10 mouse cellular contexts compared by ENCODE assay signal in the genomic region with DNA sequence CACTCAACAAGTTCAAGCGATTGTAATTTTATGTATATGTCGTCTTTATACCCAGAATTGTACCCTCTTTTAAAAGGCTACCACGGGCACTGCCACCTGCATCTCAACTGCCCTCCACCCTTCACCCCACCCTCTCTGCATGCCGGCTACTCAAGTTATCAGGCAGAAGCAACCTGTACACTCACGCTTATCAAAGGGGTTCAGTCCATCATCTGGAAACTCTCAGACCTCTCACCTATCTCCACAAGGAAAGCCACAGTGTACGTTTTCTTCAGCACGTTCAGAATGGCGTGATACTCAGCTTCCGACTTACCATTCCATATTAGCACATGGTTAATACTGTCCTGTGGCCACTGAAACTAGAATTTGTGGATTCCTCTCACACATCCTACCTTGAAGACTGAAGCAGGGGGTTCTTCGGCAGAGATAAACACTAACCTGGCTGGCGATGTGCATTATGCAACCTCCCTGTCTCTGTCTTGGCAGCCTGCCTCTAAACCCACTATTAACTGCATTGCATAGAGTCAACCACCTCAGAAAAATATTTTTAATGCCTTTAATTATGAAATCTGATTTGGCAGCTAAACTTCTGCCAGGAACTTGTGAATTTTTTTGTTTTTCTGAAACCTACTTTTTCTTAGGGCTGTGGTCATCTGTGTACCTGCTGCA. TPM values are rescaled to one million over a fixed set of nuclear protein-coding genes. Genes with fewer than 3 reads are reported as not detected.
DNase-seq lines count a peak whose midpoint lies in the region; ATAC-seq and TF ChIP-seq lines count a peak whose summit lies in the region.
"Had no signal": no experiment of that assay in that cellular context is flagged by ENCODE, and none has a peak within 500 bp of the region (broad histone marks: within the 10 kb centered on the region; RNA-seq: fewer than 3 reads in every experiment).

No protein-coding gene starts in this region.

- 72% methylated on average over 11 of the region's 11 CpGs for WGBS in heart, embryonic 10.5 days
- 69% methylated on average over 11 of the region's 11 CpGs for WGBS in liver, adult 2 months
- WGBS in forebrain, embryonic 12.5 days: 95% methylated on average over 11 of the region's 11 CpGs
- WGBS in hindbrain, postnatal 0 days: 89% methylated on average over 11 of the region's 11 CpGs
- WGBS in hindbrain, embryonic 16.5 days: 95% methylated on average over 11 of the region's 11 CpGs

- H3K36me3 ChIP-seq in heart, embryonic 10.5 days: peaks cover 33% of the 10 kb centered on the region
- H3K36me3 ChIP-seq in liver, adult 2 months (ENCODE audit: control insufficient read depth, insufficient read depth, low read length): peaks cover 24% of the 10 kb centered on the region
- 0 out of 2 replicates have a peak, but pooled peaks cover 5% of the 10 kb centered on the region for H3K36me3 ChIP-seq in forebrain, embryonic 12.5 days (replicated peaks)
- H3K36me3 ChIP-seq in hindbrain, postnatal 0 days (ENCODE audit: insufficient read depth, low read length): peaks cover 8% of the 10 kb centered on the region
- H3K36me3 ChIP-seq in hindbrain, embryonic 16.5 days (ENCODE audit: control insufficient read depth, insufficient read depth, low read length): peaks cover 5% of the 10 kb centered on the region

- no peak for ATAC-seq in forebrain, embryonic 12.5 days (ENCODE audit: low FRiP score)
- no peak for ATAC-seq in hindbrain, postnatal 0 days
- ATAC-seq in hindbrain, embryonic 16.5 days: no peak

- TF ChIP-seq POLR2A in liver, adult 2 months (IDR thresholded peaks at IDR 0.05; ENCODE audit: extremely low read depth, insufficient read depth, low read length): no peak

- H3K4me2 ChIP-seq in forebrain, embryonic 12.5 days: no peak overlapping the region
- no peak overlapping the region for H3K4me2 ChIP-seq in hindbrain, postnatal 0 days (ENCODE audit: low read depth, low read length)
- no peak overlapping the region for H3K4me2 ChIP-seq in hindbrain, embryonic 16.5 days (ENCODE audit: low read length)
- H3K4me2 ChIP-seq: embryonic facial prominence, embryonic 12.5 days had no signal

- peaks cover 49% of the 10 kb centered on the region for H3K79me2 ChIP-seq in liver, adult 2 months (ENCODE audit: control insufficient read depth, insufficient read depth, low read length)

- H3K27me3 ChIP-seq in heart, embryonic 10.5 days (ENCODE audit: insufficient read depth, poor library complexity, severe bottlenecking): no peaks in the 10 kb centered on the region
- no peaks in the 10 kb centered on the region for H3K27me3 ChIP-seq in liver, adult 2 months (ENCODE audit: control insufficient read depth, insufficient read depth, low read length)
- H3K27me3 ChIP-seq in forebrain, embryonic 12.5 days: no peaks in the 10 kb centered on the region
- no peaks in the 10 kb centered on the region for H3K27me3 ChIP-seq in hindbrain, postnatal 0 days (ENCODE audit: insufficient read depth, low read length)
- no peaks in the 10 kb centered on the region for H3K27me3 ChIP-seq in hindbrain, embryonic 16.5 days (replicated peaks; ENCODE audit: control insufficient read depth, insufficient read depth, low read length)
- H3K27me3 ChIP-seq: embryonic facial prominence, embryonic 12.5 days had no signal

- H3K9ac ChIP-seq in liver, adult 2 months (ENCODE audit: low read depth, low read length): no peak overlapping the region
- no peak overlapping the region for H3K9ac ChIP-seq in forebrain, embryonic 12.5 days
- no peak overlapping the region for H3K9ac ChIP-seq in hindbrain, postnatal 0 days (replicated peaks; ENCODE audit: low read length)
- H3K9ac ChIP-seq in hindbrain, embryonic 16.5 days (ENCODE audit: low read depth, low read length): no peak overlapping the region
- H3K9ac ChIP-seq: embryonic facial prominence, embryonic 12.5 days had no signal

- H3K27ac ChIP-seq in heart, embryonic 10.5 days: peak overlapping the region; percentile 36; the same call in 1 of the 2 replicates
- peak overlapping the region; percentile 61 for H3K27ac ChIP-seq in liver, adult 2 months (replicated peaks; ENCODE audit: insufficient read depth, low read depth, low read length)
- no peak overlapping the region for H3K27ac ChIP-seq in forebrain, embryonic 12.5 days
- no peak overlapping the region for H3K27ac ChIP-seq in hindbrain, postnatal 0 days
- H3K27ac ChIP-seq in hindbrain, embryonic 16.5 days (ENCODE audit: low read depth, low read length): no peak overlapping the region
- H3K27ac ChIP-seq: embryonic facial prominence, embryonic 12.5 days had no signal

- no peak overlapping the region for H3K4me3 ChIP-seq in heart, embryonic 10.5 days
- H3K4me3 ChIP-seq in liver, adult 2 months (ENCODE audit: insufficient read depth, low read depth, low read length): no peak overlapping the region
- no peak overlapping the region for H3K4me3 ChIP-seq in forebrain, embryonic 12.5 days (replicated peaks)
- H3K4me3 ChIP-seq in hindbrain, postnatal 0 days (ENCODE audit: low read length): no peak overlapping the region
- no peak overlapping the region for H3K4me3 ChIP-seq in hindbrain, embryonic 16.5 days (ENCODE audit: low read length)
- H3K4me3 ChIP-seq: embryonic facial prominence, embryonic 12.5 days had no signal

- DNase-seq in heart, embryonic 10.5 days (ENCODE audit: low spot score): no peak
- no peak for DNase-seq in heart, postnatal 14 days
- peak; percentile 64 for DNase-seq in spleen, adult 12 weeks (ENCODE audit: low spot score)
- DNase-seq in spleen, adult 18-20 months: no peak
- DNase-seq in liver, adult 2 months (ENCODE audit: extremely low read depth, low read depth, low spot score): peak; percentile 70
- DNase-seq in hindbrain, postnatal 0 days (ENCODE audit: low spot score): no peak
- DNase-seq: adrenal gland, postnatal 36 days had no signal

- intact Hi-C loops in heart, postnatal 14 days (cut with DNase I): no loop called here

- H3K4me1 ChIP-seq in heart, embryonic 10.5 days: peaks cover 40% of the 10 kb centered on the region
- peaks cover 54% of the 10 kb centered on the region for H3K4me1 ChIP-seq in liver, adult 2 months (ENCODE audit: control insufficient read depth, insufficient read depth, low read length)
- peaks cover 5% of the 10 kb centered on the region; the same call in 1 of the 2 replicates for H3K4me1 ChIP-seq in forebrain, embryonic 12.5 days
- H3K4me1 ChIP-seq in hindbrain, postnatal 0 days (ENCODE audit: insufficient read depth, low read length): no peaks in the 10 kb centered on the region
- H3K4me1 ChIP-seq in hindbrain, embryonic 16.5 days (ENCODE audit: control insufficient read depth, insufficient read depth, low read depth, low read length): no peaks in the 10 kb centered on the region; the same call in 1 of the 2 replicates

- no peak for TF ChIP-seq CTCF in liver, adult 2 months (IDR thresholded peaks at IDR 0.05; ENCODE audit: low read depth, low read length)
- no peak for TF ChIP-seq CTCF in hindbrain, postnatal 0 days (IDR thresholded peaks at IDR 0.05; ENCODE audit: low read depth)

- H3K9me3 ChIP-seq in heart, embryonic 10.5 days: no peaks in the 10 kb centered on the region
- H3K9me3 ChIP-seq in forebrain, embryonic 12.5 days: no peaks in the 10 kb centered on the region
- no peaks in the 10 kb centered on the region for H3K9me3 ChIP-seq in hindbrain, postnatal 0 days (ENCODE audit: low read length)
- no peaks in the 10 kb centered on the region for H3K9me3 ChIP-seq in hindbrain, embryonic 16.5 days (ENCODE audit: control insufficient read depth, low read length)
- H3K9me3 ChIP-seq: embryonic facial prominence, embryonic 12.5 days had no signal

RNA-seq across cellular contexts. Expression of a gene that starts 11.4 kb away (rescaled TPM):
- 3.4 and 4.3 TPM in 2 replicates for polyA plus RNA-seq in heart, embryonic 10.5 days (2016; fragmentation: Nextera tagmentation; extraction: Ambion mirVana)
- 10 to 100 TPM; 78.4 to 83.4 TPM for total RNA-seq in heart, postnatal 14 days (2021)
- 34.2 and 35.4 TPM in 2 replicates for total RNA-seq in liver, adult 2 months (2014; rRNA removed)
- polyA plus RNA-seq in liver, adult 2 months (2012; rRNA removed): 17.0 and 17.7 TPM in 2 replicates
- 3.1 TPM in 2 replicates for polyA plus RNA-seq in forebrain, embryonic 12.5 days (2016; fragmentation: Nextera tagmentation; extraction: Ambion mirVana)
- 54.7 and 59.2 TPM in 2 replicates for total RNA-seq in hindbrain, postnatal 0 days (2014; rRNA removed)
- polyA plus RNA-seq in hindbrain, postnatal 0 days (2015; fragmentation: Nextera tagmentation; extraction: Ambion mirVana): 8.4 and 8.6 TPM in 2 replicates
- 4.3 and 4.4 TPM in 2 replicates for polyA plus RNA-seq in hindbrain, embryonic 16.5 days (2015; fragmentation: Nextera tagmentation; extraction: Ambion mirVana)

Comparison
In these comparisons a context has a peak if more than half of its experiments do, and no peak if none do; other contexts are left out.
1. DNase-seq: peak in spleen, adult 12 weeks (single experiment) and liver, adult 2 months (single experiment); none in heart, embryonic 10.5 days (single experiment), heart, postnatal 14 days (0 of 2), spleen, adult 18-20 months (0 of 2) and hindbrain, postnatal 0 days (single experiment).
2. H3K27ac ChIP-seq: peak in heart, embryonic 10.5 days (single experiment) and liver, adult 2 months (single experiment); none in forebrain, embryonic 12.5 days (single experiment), hindbrain, postnatal 0 days (single experiment) and hindbrain, embryonic 16.5 days (single experiment).